20 mouse cellular contexts compared by ENCODE assay signal in genomic region chr17:13407621-13408256, GRCm38 (mm10). TPM values are rescaled to one million over a fixed set of nuclear protein-coding genes. Genes with fewer than 3 reads are reported as not detected.
A peak's percentile ranks its signal among the peaks of the same experiment; 100 is the strongest.
ATAC-seq lines count a peak whose summit lies in the region.
"Not testable (repeated sequence)": the region's sequence is repeated elsewhere in the genome, so short reads cannot be mapped to it uniquely, and the experiment has no call there.
"Had no signal": no experiment of that assay in that cellular context is flagged by ENCODE, and none has a peak within 500 bp of the region (broad histone marks: within the 10 kb centered on the region; RNA-seq: fewer than 3 reads in every experiment).

No protein-coding gene starts in this region.

- not testable (repeated sequence) for H3K9me3 ChIP-seq in embryonic facial prominence, embryonic 13.5 days; heart, embryonic 11.5 days (replicated peaks; ENCODE audit: control insufficient read depth, low read length); hindbrain, embryonic 15.5 days; kidney, embryonic 16.5 days (ENCODE audit: low read length); liver, embryonic 15.5 days (replicated peaks); neural tube, embryonic 14.5 days (ENCODE audit: control insufficient read depth, low read length)

- H3K36me3 ChIP-seq in embryonic facial prominence, embryonic 13.5 days; heart, embryonic 11.5 days (ENCODE audit: control insufficient read depth, insufficient read depth, low read length); hindbrain, embryonic 15.5 days; kidney, embryonic 16.5 days (ENCODE audit: insufficient read depth, low read length); liver, embryonic 15.5 days (replicated peaks); neural tube, embryonic 14.5 days (ENCODE audit: control insufficient read depth, insufficient read depth, low read length): not testable (repeated sequence)

- WGBS in embryonic facial prominence, embryonic 13.5 days, result 95% methylated on average over 3 of the region's 4 CpGs
- 97% methylated on average over 3 of the region's 4 CpGs for WGBS in heart, embryonic 11.5 days (ENCODE audit: insufficient replicate concordance)
- WGBS in hindbrain, embryonic 15.5 days, result 95% methylated on average over 3 of the region's 4 CpGs
- 93% methylated on average over 3 of the region's 4 CpGs for WGBS in kidney, embryonic 16.5 days
- 77% methylated on average over 3 of the region's 4 CpGs for WGBS in liver, embryonic 15.5 days (ENCODE audit: insufficient replicate concordance)
- WGBS in neural tube, embryonic 14.5 days, result 94% methylated on average over 3 of the region's 4 CpGs

- H3K4me2 ChIP-seq in embryonic facial prominence, embryonic 13.5 days; heart, embryonic 11.5 days; hindbrain, embryonic 15.5 days; kidney, embryonic 16.5 days (replicated peaks; ENCODE audit: low read depth, low read length); liver, embryonic 15.5 days; neural tube, embryonic 14.5 days (ENCODE audit: low read depth, low read length): not testable (repeated sequence)

- H3K27ac ChIP-seq in embryonic facial prominence, embryonic 13.5 days; heart, embryonic 11.5 days (ENCODE audit: low read depth, low read length); hindbrain, embryonic 15.5 days (replicated peaks); kidney, embryonic 16.5 days (ENCODE audit: low read length); liver, embryonic 15.5 days (replicated peaks); neural tube, embryonic 14.5 days (ENCODE audit: low read depth, low read length): not testable (repeated sequence)

- not testable (repeated sequence) for H3K9ac ChIP-seq in embryonic facial prominence, embryonic 13.5 days; heart, embryonic 11.5 days (ENCODE audit: low read depth, low read length); hindbrain, embryonic 15.5 days; kidney, embryonic 16.5 days (replicated peaks; ENCODE audit: low read length); liver, embryonic 15.5 days; neural tube, embryonic 14.5 days (replicated peaks; ENCODE audit: low read depth, low read length)

- ATAC-seq in embryonic facial prominence, embryonic 13.5 days (ENCODE audit: insufficient number of reproducible peaks, insufficient read depth, low FRiP score, low TSS enrichment, low read depth), result 0 out of 2 replicates have a peak, but pooled peaks have one; percentile 34
- peak; percentile 44; the same call in 1 of the 2 replicates for ATAC-seq in heart, embryonic 11.5 days (replicated peaks; ENCODE audit: insufficient number of reproducible peaks, low FRiP score, low TSS enrichment)
- peak; percentile 30; the same call in 1 of the 2 replicates for ATAC-seq in hindbrain, embryonic 15.5 days (ENCODE audit: low FRiP score, low read depth)
- peak; percentile 37; the same call in 1 of the 2 replicates for ATAC-seq in kidney, embryonic 16.5 days (ENCODE audit: low FRiP score, low TSS enrichment)
- peak; percentile 31 for ATAC-seq in liver, embryonic 15.5 days (ENCODE audit: insufficient read depth)
- 0 out of 2 replicates have a peak, but pooled peaks have one; percentile 14 for ATAC-seq in megakaryocyte progenitor cell, adult 5-6 weeks (replicated peaks; ENCODE audit: poor library complexity)
- peak; percentile 31; the same call in 1 of the 2 replicates for ATAC-seq in neural tube, embryonic 14.5 days (ENCODE audit: low read depth)

- not testable (repeated sequence) for H3K27me3 ChIP-seq in embryonic facial prominence, embryonic 13.5 days; heart, embryonic 11.5 days (ENCODE audit: control insufficient read depth, insufficient read depth, low read length); hindbrain, embryonic 15.5 days; kidney, embryonic 16.5 days (ENCODE audit: insufficient read depth, low read length); liver, embryonic 15.5 days; neural tube, embryonic 14.5 days (ENCODE audit: control insufficient read depth, insufficient read depth, low read length)

- not testable (repeated sequence) for H3K4me3 ChIP-seq in embryonic facial prominence, embryonic 13.5 days; heart, embryonic 11.5 days (ENCODE audit: low read depth, low read length); hindbrain, embryonic 15.5 days; kidney, embryonic 16.5 days (ENCODE audit: low read length); liver, embryonic 15.5 days (replicated peaks); neural tube, embryonic 14.5 days (ENCODE audit: low read depth, low read length)

- H3K4me1 ChIP-seq in embryonic facial prominence, embryonic 13.5 days; heart, embryonic 11.5 days (ENCODE audit: control insufficient read depth, insufficient read depth, low read length); hindbrain, embryonic 15.5 days (replicated peaks); kidney, embryonic 16.5 days (ENCODE audit: insufficient read depth, low read length); liver, embryonic 15.5 days (replicated peaks); neural tube, embryonic 14.5 days (ENCODE audit: control insufficient read depth, insufficient read depth, low read length): not testable (repeated sequence)

RNA-seq across cellular contexts. Expression of gene Tcp10c, which starts 53.4 kb away (rescaled TPM):
- polyA plus RNA-seq in embryonic facial prominence, embryonic 13.5 days (2015; fragmentation: Nextera tagmentation; extraction: Ambion mirVana), result not detected in 2 replicates
- not detected in 2 replicates for polyA plus RNA-seq in heart, embryonic 11.5 days (2014; fragmentation: Nextera tagmentation; extraction: Ambion mirVana)
- polyA plus RNA-seq in hindbrain, embryonic 15.5 days (2015; fragmentation: Nextera tagmentation; extraction: Ambion mirVana), result 0.05 TPM in 1 of 2 replicates, not detected in the other
- not detected in 2 replicates for polyA plus RNA-seq in kidney, embryonic 16.5 days (2015; fragmentation: Nextera tagmentation; extraction: Ambion mirVana)
- not detected in 2 replicates for polyA plus RNA-seq in liver, embryonic 15.5 days (2015; fragmentation: Nextera tagmentation; extraction: Ambion mirVana)
- total RNA-seq in megakaryocyte progenitor cell, adult 5-6 weeks (2015), result not detected in 2 replicates
- total RNA-seq in megakaryocyte progenitor cell, adult 5-6 weeks (2017), result not detected in 2 replicates
- polyA plus RNA-seq in neural tube, embryonic 14.5 days (2014; fragmentation: Nextera tagmentation; extraction: Ambion mirVana), result not detected in 2 replicates
- total RNA-seq: adrenal gland, postnatal 14 days; gastrocnemius, postnatal 25 days; heart, adult 2 months; heart, postnatal 4 days; layer of hippocampus, postnatal 36 days; left cerebral cortex, postnatal 10 days; midbrain, postnatal 0 days had no signal
- polyA plus RNA-seq: CD4-positive, CD25-positive, alpha-beta regulatory T cell, adult 4 months; forebrain, embryonic 10.5 days; heart, embryonic 16.5 days; limb, embryonic 11.5 days; liver, embryonic 13.5 days; midbrain, postnatal 0 days; small intestine, adult 2 months had no signal
